ENCODE assay signal across 10 mouse cellular contexts in genomic region chr6:131383713-131384330, GRCm38 (mm10). TPM values are rescaled to one million over a fixed set of nuclear protein-coding genes. Genes with fewer than 3 reads are reported as not detected.
A peak's percentile ranks its signal among the peaks of the same experiment; 100 is the strongest.
DNase-seq lines count a peak whose midpoint lies in the region; ATAC-seq and TF ChIP-seq lines count a peak whose summit lies in the region.
"Had no signal": no experiment of that assay in that cellular context is flagged by ENCODE, and none has a peak within 500 bp of the region (broad histone marks: within the 10 kb centered on the region; RNA-seq: fewer than 3 reads in every experiment).

No protein-coding gene starts in this region.

- H3K36me3 ChIP-seq in kidney, postnatal 0 days (ENCODE audit: insufficient read depth, low read length) = peaks cover 15% of the 10 kb centered on the region; the same call in 1 of the 2 replicates
- peaks cover 30% of the 10 kb centered on the region for H3K36me3 ChIP-seq in myocyte (ENCODE audit: control insufficient read depth, insufficient read depth)

- no peak overlapping the region for H3K27ac ChIP-seq in kidney, postnatal 0 days
- H3K27ac ChIP-seq: midbrain, embryonic 12.5 days had no signal

- peaks cover 30% of the 10 kb centered on the region for H3K4me1 ChIP-seq in kidney, postnatal 0 days (replicated peaks; ENCODE audit: insufficient read depth, low read length)

- H3K4me2 ChIP-seq in kidney, postnatal 0 days (ENCODE audit: low read length) = no peak overlapping the region
- peak overlapping the region; percentile 93 for H3K4me2 ChIP-seq in myocyte (ENCODE audit: low read depth)
- H3K4me2 ChIP-seq: midbrain, embryonic 12.5 days had no signal

- no peaks in the 10 kb centered on the region for H3K27me3 ChIP-seq in kidney, postnatal 0 days (ENCODE audit: insufficient read depth, low read length)
- no peaks in the 10 kb centered on the region for H3K27me3 ChIP-seq in myocyte (ENCODE audit: control insufficient read depth, insufficient read depth, insufficient read length)
- H3K27me3 ChIP-seq: midbrain, embryonic 12.5 days had no signal

- no peak for ATAC-seq in kidney, postnatal 0 days (replicated peaks; ENCODE audit: low FRiP score, low read depth)
- peak; percentile 7; the same call in 1 of the 2 replicates for ATAC-seq in erythroid progenitor cell, adult 5-6 weeks (replicated peaks; ENCODE audit: low FRiP score, poor library complexity, severe bottlenecking)

- H3K4me3 ChIP-seq in kidney, postnatal 0 days (replicated peaks; ENCODE audit: low read depth, low read length) = no peak overlapping the region
- H3K4me3 ChIP-seq in myocyte = peak overlapping the region; percentile 92
- H3K4me3 ChIP-seq: midbrain, embryonic 12.5 days had no signal

- no peak for TF ChIP-seq POLR2A in myocyte (IDR thresholded peaks at IDR 0.05; ENCODE audit: insufficient read length, low read depth)

- 25% methylated on average over 6 of the region's 6 CpGs for WGBS in kidney, postnatal 0 days

- peaks cover 96% of the 10 kb centered on the region for H3K79me2 ChIP-seq in myocyte (ENCODE audit: control insufficient read depth, insufficient read depth)

- peak; percentile 4 to 6 for DNase-seq in adrenal gland, postnatal 36 days
- no peak for DNase-seq in adrenal gland, postnatal 10 days
- peak; percentile 67 for DNase-seq in kidney, postnatal 0 days (ENCODE audit: low spot score)
- DNase-seq in kidney, adult 11 months = no peak
- DNase-seq in cerebellum, adult 9-10 months = no peak
- DNase-seq in retina, embryonic 14.5 days (ENCODE audit: low spot score) = no peak
- DNase-seq: layer of hippocampus, postnatal 36 days had no signal

- H3K9ac ChIP-seq in kidney, postnatal 0 days (ENCODE audit: low read depth, low read length) = no peak overlapping the region
- H3K9ac ChIP-seq: midbrain, embryonic 12.5 days had no signal

- no peaks in the 10 kb centered on the region for H3K9me3 ChIP-seq in kidney, postnatal 0 days (replicated peaks; ENCODE audit: low read length)
- H3K9me3 ChIP-seq: midbrain, embryonic 12.5 days had no signal

- H3ac ChIP-seq in myocyte (ENCODE audit: control insufficient read depth, insufficient read length) = no peak overlapping the region

- no peak for TF ChIP-seq CTCF in kidney, postnatal 0 days (IDR thresholded peaks at IDR 0.05; ENCODE audit: low read depth)

TF ChIP-seq in myocyte, 11 proteins besides CTCF, POLR2A, EP300 and RAD21:
- TF ChIP-seq TCF12 (IDR thresholded peaks at IDR 0.05; ENCODE audit: insufficient read depth, poor library complexity, severe bottlenecking) (peak; percentile 66), POLR2AphosphoS2 (IDR thresholded peaks at IDR 0.05; ENCODE audit: insufficient read length, low read depth) (no peak), CEBPB (IDR thresholded peaks at IDR 0.05; ENCODE audit: insufficient read depth, poor library complexity, severe bottlenecking) (0 out of 2 replicates have a peak, but pooled peaks have one; percentile 46), MYOG (IDR thresholded peaks at IDR 0.05; ENCODE audit: control insufficient read depth in 1 of 3, insufficient read depth in 1 of 3, insufficient read length in 2 of 3, low read depth in 2 of 3) (peak in 2 of 3 experiments; percentile 69 to 78), MYOD1 (IDR thresholded peaks at IDR 0.05; ENCODE audit: control insufficient read depth in 1 of 3, insufficient read length in 2 of 3, low read depth in 2 of 3) (peak; percentile 81 to 83 (median 82)), E2F4 (IDR thresholded peaks at IDR 0.05; ENCODE audit: insufficient read depth) (no peak), MAX (IDR thresholded peaks at IDR 0.05; ENCODE audit: low read depth) (no peak), USF1 (IDR thresholded peaks at IDR 0.05; ENCODE audit: low read depth) (no peak), TCF3 (IDR thresholded peaks at IDR 0.05; ENCODE audit: insufficient read length, low read depth) (peak; percentile 33), REST (IDR thresholded peaks at IDR 0.05; ENCODE audit: insufficient read depth, insufficient read length) (no peak), SRF (IDR thresholded peaks at IDR 0.05; ENCODE audit: control insufficient read depth, insufficient read length, low read depth) (no peak)

RNA-seq across cellular contexts. Expression of gene Ybx3, which starts 4.5 kb away (rescaled TPM):
- total RNA-seq in adrenal gland, postnatal 36 days (2021) = 100 to 1,000 TPM; 200 to 230 TPM
- total RNA-seq in adrenal gland, postnatal 10 days (2021) = 100 to 1,000 TPM; 245 to 254 TPM
- 51.5 and 65.9 TPM in 2 replicates for polyA plus RNA-seq in kidney, postnatal 0 days (2015; fragmentation: Nextera tagmentation; extraction: Ambion mirVana)
- 426 and 461 TPM in 2 replicates for total RNA-seq in erythroid progenitor cell, adult 5-6 weeks (2015; ENCODE audit: low replicate concordance)
- 493 and 501 TPM in 2 replicates for total RNA-seq in erythroid progenitor cell, adult 5-6 weeks (2017; ENCODE audit: low replicate concordance)
- 768 TPM for polyA plus RNA-seq in myocyte (2012; fragmentation: generic; extraction: Trizol)

RNA-seq across cellular contexts. Expression of gene Styk1, which starts 30.4 kb away (rescaled TPM):
- total RNA-seq in adrenal gland, postnatal 36 days (2021) = under 1 TPM; 0.30 to 0.53 TPM
- under 1 TPM; 0.36 to 0.67 TPM for total RNA-seq in adrenal gland, postnatal 10 days (2021)
- 3.2 and 3.6 TPM in 2 replicates for polyA plus RNA-seq in kidney, postnatal 0 days (2015; fragmentation: Nextera tagmentation; extraction: Ambion mirVana)
- total RNA-seq in erythroid progenitor cell, adult 5-6 weeks (2015; ENCODE audit: low replicate concordance) = not detected in 2 replicates
- 1.9 TPM in 1 of 2 replicates, not detected in the other for total RNA-seq in erythroid progenitor cell, adult 5-6 weeks (2017; ENCODE audit: low replicate concordance)
- 0.06 TPM for polyA plus RNA-seq in myocyte (2012; fragmentation: generic; extraction: Trizol)

Comparison
In these comparisons a context has a peak if more than half of its experiments do, and no peak if none do; other contexts are left out.
1. DNase-seq: peak in adrenal gland, postnatal 36 days (2 of 2) and kidney, postnatal 0 days (single experiment); none in adrenal gland, postnatal 10 days (single experiment), kidney, adult 11 months (single experiment), cerebellum, adult 9-10 months (single experiment) and retina, embryonic 14.5 days (single experiment).